In genomic region chr1:159396515-159396914, GRCm38 (mm10) we compare ENCODE assay signal across 8 mouse cellular contexts.
A peak's percentile ranks its signal among the peaks of the same experiment; 100 is the strongest.
DNase-seq lines count a peak whose midpoint lies in the region; ATAC-seq lines count a peak whose summit lies in the region.

No protein-coding gene starts in this region.

- H3K4me2 ChIP-seq in forebrain, embryonic 14.5 days (ENCODE audit: low read length): peak overlapping the region; percentile 5; the same call in 1 of the 2 replicates
- peak overlapping the region; percentile 52 for H3K4me2 ChIP-seq in hindbrain, embryonic 15.5 days
- peak overlapping the region; percentile 46 for H3K4me2 ChIP-seq in limb, embryonic 12.5 days
- H3K4me2 ChIP-seq in midbrain, embryonic 16.5 days (ENCODE audit: low read length): peak overlapping the region; percentile 60

- 10% methylated on average over 9 of the region's 9 CpGs for WGBS in forebrain, embryonic 14.5 days
- WGBS in hindbrain, embryonic 15.5 days: 5% methylated on average over 9 of the region's 9 CpGs
- WGBS in limb, embryonic 12.5 days: 5% methylated on average over 9 of the region's 9 CpGs
- WGBS in midbrain, embryonic 16.5 days: 7% methylated on average over 9 of the region's 9 CpGs

- peak; percentile 60 for ATAC-seq in forebrain, embryonic 14.5 days
- peak; percentile 59 for ATAC-seq in hindbrain, embryonic 15.5 days (ENCODE audit: low FRiP score, low read depth)
- no peak for ATAC-seq in limb, embryonic 12.5 days (ENCODE audit: insufficient number of reproducible peaks, insufficient read depth, low FRiP score, low TSS enrichment, low read depth)
- peak; percentile 66 for ATAC-seq in midbrain, embryonic 16.5 days

- DNase-seq in right cerebral cortex, adult 18-20 months: peak; percentile 58
- DNase-seq in right cerebral cortex, postnatal 36 days (ENCODE audit: low spot score in 2 of 2): no peak
- peak; percentile 21 for DNase-seq in cerebellum, adult 11 months
- DNase-seq in forebrain, embryonic 14.5 days (ENCODE audit: low spot score): peak; percentile 75
- DNase-seq in thymus, postnatal 0 days (ENCODE audit: low spot score): peak; percentile 61

- no peak overlapping the region for H3K27ac ChIP-seq in forebrain, embryonic 14.5 days (ENCODE audit: low read depth, low read length)
- no peak overlapping the region for H3K27ac ChIP-seq in hindbrain, embryonic 15.5 days (replicated peaks)
- H3K27ac ChIP-seq in limb, embryonic 12.5 days: no peak overlapping the region
- no peak overlapping the region for H3K27ac ChIP-seq in midbrain, embryonic 16.5 days (ENCODE audit: low read length)

- H3K4me3 ChIP-seq in forebrain, embryonic 14.5 days (ENCODE audit: low read depth, low read length): no peak overlapping the region
- H3K4me3 ChIP-seq in hindbrain, embryonic 15.5 days: 0 out of 2 replicates have a peak overlapping the region, but pooled peaks have one; percentile 15
- H3K4me3 ChIP-seq in limb, embryonic 12.5 days (replicated peaks): no peak overlapping the region
- H3K4me3 ChIP-seq in midbrain, embryonic 16.5 days (ENCODE audit: low read depth, low read length): no peak overlapping the region; the same call in 1 of the 2 replicates

- H3K4me1 ChIP-seq in forebrain, embryonic 14.5 days (ENCODE audit: control insufficient read depth, insufficient read depth, low read length): no peaks in the 10 kb centered on the region
- peaks cover 12% of the 10 kb centered on the region for H3K4me1 ChIP-seq in hindbrain, embryonic 15.5 days (replicated peaks)
- H3K4me1 ChIP-seq in limb, embryonic 12.5 days (replicated peaks): peaks cover 11% of the 10 kb centered on the region
- H3K4me1 ChIP-seq in midbrain, embryonic 16.5 days (ENCODE audit: control insufficient read depth, insufficient read depth, low read length): no peaks in the 10 kb centered on the region; the same call in 1 of the 2 replicates

- no peak overlapping the region for H3K9ac ChIP-seq in forebrain, embryonic 14.5 days (ENCODE audit: low read length)
- no peak overlapping the region for H3K9ac ChIP-seq in hindbrain, embryonic 15.5 days
- no peak overlapping the region for H3K9ac ChIP-seq in limb, embryonic 12.5 days (replicated peaks)
- H3K9ac ChIP-seq in midbrain, embryonic 16.5 days (ENCODE audit: low read depth, low read length): no peak overlapping the region

- no peaks in the 10 kb centered on the region for H3K9me3 ChIP-seq in forebrain, embryonic 14.5 days (replicated peaks; ENCODE audit: control insufficient read depth, low read length)
- H3K9me3 ChIP-seq in hindbrain, embryonic 15.5 days: no peaks in the 10 kb centered on the region
- no peaks in the 10 kb centered on the region for H3K9me3 ChIP-seq in limb, embryonic 12.5 days
- no peaks in the 10 kb centered on the region for H3K9me3 ChIP-seq in midbrain, embryonic 16.5 days (replicated peaks; ENCODE audit: control insufficient read depth, low read length, poor library complexity, severe bottlenecking)

- H3K36me3 ChIP-seq in forebrain, embryonic 14.5 days (ENCODE audit: control insufficient read depth, insufficient read depth, low read length): no peaks in the 10 kb centered on the region
- H3K36me3 ChIP-seq in hindbrain, embryonic 15.5 days: no peaks in the 10 kb centered on the region
- no peaks in the 10 kb centered on the region for H3K36me3 ChIP-seq in limb, embryonic 12.5 days
- H3K36me3 ChIP-seq in midbrain, embryonic 16.5 days (ENCODE audit: control insufficient read depth, insufficient read depth, low read length): no peaks in the 10 kb centered on the region

- no peaks in the 10 kb centered on the region for H3K27me3 ChIP-seq in forebrain, embryonic 14.5 days (replicated peaks; ENCODE audit: control insufficient read depth, insufficient read depth, low read length)
- no peaks in the 10 kb centered on the region for H3K27me3 ChIP-seq in hindbrain, embryonic 15.5 days
- H3K27me3 ChIP-seq in limb, embryonic 12.5 days: no peaks in the 10 kb centered on the region
- H3K27me3 ChIP-seq in midbrain, embryonic 16.5 days (ENCODE audit: control insufficient read depth, insufficient read depth, low read depth, low read length): no peaks in the 10 kb centered on the region

Comparison
In these comparisons a context has a peak if more than half of its experiments do, and no peak if none do; other contexts are left out.
1. DNase-seq: peak in right cerebral cortex, adult 18-20 months (single experiment), cerebellum, adult 11 months (single experiment), forebrain, embryonic 14.5 days (single experiment) and thymus, postnatal 0 days (single experiment); none in right cerebral cortex, postnatal 36 days (0 of 2).
2. H3K4me2 ChIP-seq: peak in every context shown above with its lines; median percentile 60 in midbrain, embryonic 16.5 days; 52 in hindbrain, embryonic 15.5 days; 46 in limb, embryonic 12.5 days; 5 in forebrain, embryonic 14.5 days.